Mouse (Mus musculus) adrenal gland (tissue): ENCODE data around the gene Gm10663.

Experiments used
- intact Hi-C: fragments of 180-260 bp; cut with DNase I; formaldehyde crosslinking; loops from one replicate; pipeline ENCODE4 v1.15.1; 2025
- long read RNA-seq, 2 experiments: library from polyadenylated mRNA; unstranded; transcript quantifications; one replicate each; pipeline ENCODE4 v2.0.0; 2020; ENCODE audit warnings: borderline replicate concordance in 1 of 2; ENCODE audit not compliant: insufficient replicate concordance in 1 of 2

The Gm10663 gene
- long read RNA-seq, experiment 1, result 0 reads
- long read RNA-seq, experiment 2, result 0 reads

DNA sequence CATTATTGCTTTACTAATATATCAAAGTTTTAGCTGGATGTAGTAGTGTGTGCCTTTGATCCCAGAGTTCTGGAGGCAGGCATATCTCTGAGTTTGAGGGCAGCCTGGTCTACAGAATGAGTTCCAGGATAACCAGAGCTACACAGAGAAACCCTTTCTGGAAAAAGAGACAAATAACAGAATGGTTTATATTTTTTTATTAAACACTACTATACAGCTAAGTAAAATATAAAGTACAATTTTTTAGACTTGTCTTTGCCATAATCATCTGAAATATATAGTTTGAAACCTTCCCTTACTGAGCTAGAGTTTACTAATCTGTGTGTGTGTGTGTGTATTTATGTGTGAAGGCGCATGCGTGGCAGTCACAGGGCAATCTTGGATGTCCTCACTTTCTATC is at the start of gene Gm10663:
TSS of gene Gm10663 (plus strand) at position 301 of the 400 bp plus-strand sequence.
- intact Hi-C loops, result no loop called here

DNA sequence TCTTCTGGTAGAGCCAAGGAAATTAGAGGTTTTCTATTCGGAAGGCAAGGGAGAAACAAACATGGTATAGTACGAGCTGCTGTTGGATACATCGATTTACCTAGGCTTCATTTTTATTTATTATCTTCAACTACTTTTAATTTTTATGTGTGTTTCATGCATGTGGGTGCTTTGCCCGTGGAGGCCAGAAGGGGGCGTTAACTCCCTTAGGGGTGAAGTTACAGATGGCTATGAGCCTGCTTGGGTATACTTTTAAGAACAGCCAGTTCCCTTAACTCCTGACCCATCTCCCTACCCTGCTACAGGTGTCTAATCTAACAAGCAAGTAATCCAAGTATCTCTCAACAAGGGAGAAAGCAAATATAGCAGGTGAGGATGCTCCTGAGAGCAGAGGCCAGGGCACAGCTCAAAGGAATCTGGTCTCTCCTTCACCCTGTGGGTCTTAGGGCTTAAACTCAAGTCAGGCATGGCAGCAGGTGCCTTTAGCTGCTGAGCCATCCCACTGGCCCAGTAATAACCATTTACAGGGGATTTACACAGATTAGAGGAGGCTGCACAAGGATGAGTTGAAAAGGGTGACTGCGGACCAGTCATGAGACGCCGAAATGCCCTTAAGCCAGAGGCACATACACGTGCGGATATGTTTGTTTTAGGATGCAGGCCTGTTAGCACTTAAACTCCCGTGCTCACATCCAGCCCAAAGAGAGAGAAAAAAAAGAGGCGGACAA is 45.7 kb upstream of the Gm10663 start:
- intact Hi-C loops, result no loop called here

DNA sequence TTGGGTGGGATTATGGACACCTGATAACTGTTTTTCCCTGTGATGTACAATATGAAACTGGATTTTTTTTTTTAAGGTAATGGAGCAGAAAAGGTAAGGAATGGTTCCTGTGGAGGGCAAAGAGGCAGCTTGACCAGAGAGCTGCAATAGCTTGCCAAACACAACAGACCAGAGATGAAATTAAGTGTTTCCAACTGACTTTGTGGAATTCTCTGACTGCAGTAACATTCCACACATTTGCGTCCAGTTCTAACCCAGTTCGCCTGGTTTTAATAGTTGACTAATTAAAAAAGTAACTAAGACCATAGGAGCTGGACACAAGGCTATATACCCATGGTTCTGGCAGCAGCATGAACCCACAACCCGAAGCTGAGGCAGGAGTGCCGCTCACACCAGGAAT is 45.1 kb upstream of the Gm10663 start:
- intact Hi-C loops, result no loop called here

DNA sequence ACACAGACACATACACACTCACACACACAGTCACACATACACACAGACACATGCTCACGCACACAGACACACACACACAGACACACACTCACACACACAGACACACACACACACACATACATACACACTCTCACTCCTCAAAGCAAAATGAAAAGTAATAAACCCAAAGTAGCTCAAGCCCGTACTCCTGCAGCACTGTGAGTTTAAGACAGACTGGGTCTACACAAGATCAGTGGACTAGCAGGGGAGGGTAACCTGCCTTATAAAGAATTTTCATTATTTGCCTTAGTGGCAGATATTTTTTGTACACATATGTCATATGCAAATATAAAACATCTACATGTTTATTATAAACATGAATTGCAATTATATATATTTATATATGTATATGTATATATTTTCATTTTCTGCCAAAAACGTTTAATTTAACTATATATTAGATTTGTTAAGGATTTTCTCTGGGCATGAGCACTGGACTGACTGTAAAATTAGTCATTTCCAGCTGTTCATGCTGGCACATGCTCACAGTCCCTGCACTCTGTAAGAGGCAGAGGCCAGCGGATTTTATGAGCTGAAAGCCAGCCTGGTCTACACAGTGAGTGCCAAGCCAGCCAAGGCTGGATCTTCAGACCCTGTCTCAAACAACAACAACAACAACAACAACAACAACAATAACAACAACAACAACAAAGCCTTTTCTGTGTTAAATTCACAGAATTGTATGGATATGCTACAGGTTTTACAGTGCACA is 43.9 kb upstream of the Gm10663 start:
- intact Hi-C loops, result no loop called here

DNA sequence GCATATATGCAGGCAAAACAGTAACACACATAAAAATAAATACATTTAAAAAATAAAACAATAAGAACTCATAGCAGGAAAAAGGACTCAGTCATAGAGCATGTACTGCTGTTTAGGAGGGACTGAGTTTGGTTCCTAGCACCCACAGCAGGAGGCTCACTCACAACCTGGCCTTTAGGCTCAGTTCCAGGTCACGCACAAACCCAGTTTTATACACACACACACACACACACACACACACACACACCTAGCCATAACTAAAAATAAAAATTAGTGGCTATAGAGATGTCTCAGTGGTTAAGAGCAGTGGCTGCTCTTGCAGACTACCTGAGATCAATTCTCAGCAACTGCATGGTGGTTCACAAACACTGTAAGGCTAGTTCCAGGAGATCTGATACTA is 42.7 kb upstream of the Gm10663 start:
- intact Hi-C loops, result no loop called here

DNA sequence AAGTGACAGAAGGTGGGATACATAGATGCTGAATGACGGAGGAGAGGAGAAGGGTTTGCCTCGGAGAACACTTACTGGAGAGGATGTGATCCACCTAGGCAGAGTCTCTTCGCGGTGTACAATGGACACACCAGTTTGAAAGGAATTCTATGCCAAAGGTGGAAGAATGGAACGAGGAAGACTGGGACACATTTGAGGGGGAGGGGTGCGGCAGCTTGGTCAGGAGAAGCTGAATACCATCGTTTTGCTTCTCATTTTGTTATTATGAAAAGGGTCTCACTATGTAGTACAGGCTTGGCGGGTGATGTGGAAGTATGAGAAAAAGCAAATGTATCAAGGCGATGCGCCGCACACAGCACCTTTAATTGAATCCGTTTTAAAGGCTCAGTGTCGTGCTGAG is 41.8 kb upstream of the Gm10663 start:
- intact Hi-C loops, result no loop called here

DNA sequence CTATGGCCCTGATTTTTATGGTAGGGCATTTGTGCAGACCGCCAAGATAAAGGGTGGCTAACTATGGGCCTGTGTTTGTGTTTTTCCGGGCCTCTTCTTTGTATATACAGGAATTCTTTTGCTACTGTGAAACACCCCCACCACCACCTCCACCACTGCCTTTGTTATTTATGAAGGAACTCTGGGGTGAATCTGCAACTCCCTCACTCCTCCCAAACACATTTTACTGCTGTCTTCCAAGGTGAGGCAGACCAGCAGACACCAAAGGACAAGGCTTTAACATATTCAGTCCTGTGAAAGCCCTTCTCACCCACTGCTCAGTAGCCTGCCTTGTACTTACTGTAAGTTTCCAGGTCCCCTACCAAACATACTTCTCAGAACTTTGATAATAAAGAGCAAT is 40.7 kb upstream of the Gm10663 start:
- intact Hi-C loops, result no loop called here

DNA sequence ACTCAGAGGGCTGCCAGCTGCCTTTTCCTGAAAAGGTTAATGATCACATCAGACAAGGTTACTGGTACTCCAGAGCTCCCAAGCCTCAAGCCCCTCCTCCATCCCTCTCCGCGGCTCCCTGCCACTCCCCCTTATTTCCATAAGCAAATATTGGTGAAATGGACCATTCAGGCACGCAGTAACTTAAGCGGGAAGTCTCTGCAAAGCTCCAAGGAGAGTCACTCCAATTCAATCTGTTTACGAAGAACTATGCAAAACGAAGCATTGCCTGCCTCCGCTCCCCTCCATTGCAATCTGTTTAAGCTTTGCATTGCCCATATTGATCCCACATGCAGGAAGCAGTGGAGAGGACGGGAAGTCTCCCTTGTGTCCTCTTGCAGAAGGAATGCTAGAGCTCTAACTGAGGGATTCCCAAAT is 37.7 kb upstream of the Gm10663 start, which contains the start of gene Apela:
TSS of gene Apela (minus strand) at position 220 of the 417 bp plus-strand sequence.
- intact Hi-C loops, result no loop called here

DNA sequence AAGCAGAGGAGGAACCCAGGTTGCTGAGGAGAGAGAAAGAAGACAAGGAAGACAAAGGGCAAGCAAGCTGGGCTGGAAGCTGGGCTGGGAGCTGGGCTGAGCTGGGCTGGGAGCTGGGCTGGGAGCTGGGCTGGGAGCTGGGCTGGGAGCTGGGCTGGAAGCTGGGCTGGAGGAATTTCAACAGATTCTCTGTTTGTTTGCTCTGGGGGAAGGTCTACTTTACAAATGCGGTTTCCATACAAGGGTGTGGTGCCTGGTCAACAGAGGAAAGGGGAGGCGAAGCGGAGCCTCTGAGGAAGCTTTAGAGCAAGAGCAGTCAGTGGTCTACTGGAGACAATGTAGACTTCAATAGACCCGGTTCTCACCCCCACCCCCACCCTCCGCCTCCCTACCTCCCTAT is 28.3 kb upstream of the Gm10663 start:
- intact Hi-C loops, result no loop called here

DNA sequence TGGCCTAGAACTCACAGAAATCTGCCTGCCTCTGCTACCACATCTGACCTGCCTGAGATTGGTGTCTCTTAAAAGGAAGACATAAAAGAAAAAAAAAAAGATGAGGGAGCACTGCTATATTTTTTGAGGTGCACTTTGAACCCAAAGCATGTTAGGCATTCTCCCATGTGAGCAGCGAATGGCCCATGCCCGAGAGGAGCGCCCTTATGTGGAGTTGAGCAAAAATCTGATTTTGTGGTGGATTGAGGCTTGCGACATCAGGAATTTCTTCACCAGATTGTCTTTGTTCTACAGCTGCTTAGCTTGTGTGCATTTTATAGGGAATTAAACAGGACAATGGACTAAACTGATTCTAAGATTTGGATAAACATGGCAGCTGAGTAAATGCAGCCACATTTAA is 27.6 kb upstream of the Gm10663 start:
- intact Hi-C loops, result no loop called here

DNA sequence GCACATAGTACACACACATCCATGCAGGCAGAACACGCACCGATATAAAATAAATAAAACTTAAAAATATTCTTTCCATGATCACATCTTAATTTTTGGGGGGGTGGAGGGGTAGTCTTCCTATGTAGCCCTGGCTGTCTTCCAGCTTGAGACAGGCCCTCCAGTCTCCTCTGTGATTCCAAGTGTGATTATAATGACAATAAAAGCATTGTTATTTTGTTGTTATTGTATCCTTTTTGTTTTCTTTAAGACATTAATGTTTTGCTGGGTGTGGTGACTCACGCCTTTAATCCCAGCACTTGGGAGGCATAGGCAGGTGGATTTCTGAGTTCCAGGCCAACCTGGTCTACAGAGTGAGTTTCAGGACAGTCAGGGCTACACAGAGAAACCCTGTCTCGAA is 27.0 kb upstream of the Gm10663 start:
- intact Hi-C loops, result no loop called here

DNA sequence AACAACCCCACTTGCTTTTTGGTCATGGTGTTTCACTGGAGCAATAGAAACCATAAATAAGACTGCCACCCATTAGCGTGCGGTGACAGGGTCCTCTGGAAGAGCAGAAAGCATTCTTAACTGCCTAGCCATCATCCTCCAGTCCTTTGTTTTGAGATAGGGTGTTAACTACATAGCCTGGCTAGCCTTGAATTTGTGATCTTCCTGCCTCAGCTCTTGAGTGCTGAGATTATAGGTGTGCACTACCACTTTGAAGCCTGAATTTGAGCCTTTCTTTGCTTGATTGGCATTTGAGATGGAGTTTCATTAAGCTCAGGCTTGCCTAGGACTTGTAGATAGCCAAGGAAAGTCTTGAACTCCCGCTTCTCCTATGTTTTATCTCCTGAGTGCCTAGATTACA is 21.3 kb upstream of the Gm10663 start:
- intact Hi-C loops, result no loop called here

DNA sequence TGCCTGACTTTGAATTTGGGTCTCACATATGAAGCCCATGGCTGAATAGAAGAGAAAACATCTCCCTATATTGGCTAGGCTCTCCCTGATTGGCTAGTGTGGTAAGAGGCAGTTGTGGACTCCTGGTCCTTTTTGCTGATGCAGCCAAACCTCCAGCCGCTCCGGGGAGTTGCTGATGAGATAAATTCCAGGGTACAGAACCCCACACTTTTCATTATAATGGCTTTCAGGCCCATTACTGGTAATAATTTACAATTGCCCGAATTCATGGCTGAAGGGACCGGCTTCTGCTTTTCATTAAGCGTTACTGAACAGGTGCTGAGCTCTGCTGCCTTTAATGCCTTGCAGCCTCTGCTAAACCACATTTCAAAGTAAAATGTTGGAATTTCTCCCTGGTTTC is 20.9 kb upstream of the Gm10663 start:
- intact Hi-C loops, result no loop called here

DNA sequence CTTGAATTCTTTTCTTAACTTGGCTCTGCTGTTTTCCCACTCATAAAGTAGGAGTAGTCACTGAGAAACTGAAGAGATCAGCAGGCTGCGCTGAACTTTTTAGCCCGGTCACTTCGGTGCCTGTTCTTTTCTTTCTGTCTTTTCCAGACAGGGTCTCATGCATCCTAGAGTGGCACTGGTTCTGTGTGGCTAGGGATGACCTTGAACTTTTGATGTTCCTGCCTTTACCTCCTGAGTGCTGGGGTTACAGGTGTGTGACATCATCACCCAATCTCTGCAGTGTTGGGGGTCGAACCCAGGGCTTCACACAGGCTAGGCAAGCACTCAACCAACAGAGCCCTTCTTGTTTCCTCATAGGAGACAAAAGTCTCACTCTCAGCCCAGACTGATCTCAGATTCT is 18.1 kb upstream of the Gm10663 start:
- intact Hi-C loops, result no loop called here

DNA sequence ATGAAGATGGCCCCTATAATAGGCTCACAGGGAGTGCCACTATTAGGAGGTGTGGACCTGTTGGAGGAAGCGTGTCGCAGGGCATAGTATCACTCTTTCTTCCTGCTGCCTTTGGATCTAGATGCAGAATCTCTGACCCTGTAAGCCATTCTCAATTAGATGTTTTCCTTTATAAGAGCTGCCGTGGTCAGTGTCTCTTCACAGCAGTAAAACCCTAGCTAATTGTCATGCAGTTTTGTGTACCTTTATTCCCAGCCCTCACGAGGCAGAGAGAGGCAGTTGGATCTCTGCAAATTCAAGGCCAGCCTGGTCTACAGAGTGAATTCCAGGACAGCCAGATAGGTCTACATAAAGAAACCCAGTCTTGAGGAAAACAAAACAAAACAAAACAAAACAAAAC is 12.6 kb upstream of the Gm10663 start:
- intact Hi-C loops, result no loop called here

DNA sequence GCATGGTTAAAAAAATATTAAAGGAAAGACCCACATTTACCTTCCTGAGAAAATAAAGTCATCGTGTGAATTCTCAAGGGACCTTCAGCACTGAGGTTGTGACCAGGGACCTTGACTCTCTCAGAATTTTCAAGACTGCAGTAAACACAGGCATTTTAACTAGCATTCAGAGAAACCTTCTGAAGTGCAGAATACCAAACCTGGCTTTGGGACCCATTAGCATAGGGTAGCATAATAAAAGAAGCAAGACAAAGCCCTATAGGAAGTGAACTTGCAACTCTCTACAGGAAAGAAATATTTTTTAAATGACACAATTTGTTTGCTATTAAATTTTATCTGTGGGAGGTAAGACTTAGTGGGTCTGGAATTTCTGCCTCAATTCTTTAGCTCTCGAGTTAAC is 10.8 kb upstream of the Gm10663 start:
- intact Hi-C loops, result no loop called here

DNA sequence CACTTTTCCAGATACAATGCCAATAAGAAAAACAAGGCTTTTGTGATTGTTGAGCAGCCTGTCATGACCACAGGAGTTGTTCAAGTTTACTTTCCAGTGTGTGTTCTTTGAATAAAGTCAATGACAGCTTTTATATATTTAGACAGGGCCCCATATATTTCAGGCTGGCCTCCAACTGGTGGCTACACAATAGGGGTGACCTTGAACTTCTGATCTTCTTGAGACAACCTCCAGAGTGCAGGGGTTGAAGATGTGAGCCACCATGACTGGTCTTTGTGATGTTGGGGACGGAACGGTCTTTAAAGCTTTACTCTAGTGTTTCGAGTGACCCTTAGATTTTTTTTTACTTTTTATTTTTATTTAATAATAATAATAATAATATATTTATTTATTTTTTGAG is 9.2 kb upstream of the Gm10663 start:
- intact Hi-C loops, result no loop called here

DNA sequence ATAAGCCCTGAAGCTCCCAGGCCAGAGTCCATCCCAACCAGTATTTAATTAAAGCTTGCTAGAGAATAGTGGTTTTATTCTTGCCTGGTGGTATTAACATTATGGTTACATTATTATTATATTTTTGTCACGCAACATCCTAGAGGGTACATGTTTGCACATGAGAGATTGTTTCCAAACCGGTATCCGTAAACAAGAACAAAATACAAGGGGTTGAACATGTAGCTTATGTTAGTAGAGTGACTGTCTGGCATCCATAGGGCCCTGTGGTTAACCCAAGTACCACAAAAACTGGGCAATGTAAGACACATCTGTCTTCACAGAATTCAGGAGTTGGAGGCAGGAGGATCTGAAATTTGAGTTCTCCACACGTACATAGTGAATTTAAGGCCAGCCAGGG is 7.8 kb upstream of the Gm10663 start:
- intact Hi-C loops, result no loop called here

DNA sequence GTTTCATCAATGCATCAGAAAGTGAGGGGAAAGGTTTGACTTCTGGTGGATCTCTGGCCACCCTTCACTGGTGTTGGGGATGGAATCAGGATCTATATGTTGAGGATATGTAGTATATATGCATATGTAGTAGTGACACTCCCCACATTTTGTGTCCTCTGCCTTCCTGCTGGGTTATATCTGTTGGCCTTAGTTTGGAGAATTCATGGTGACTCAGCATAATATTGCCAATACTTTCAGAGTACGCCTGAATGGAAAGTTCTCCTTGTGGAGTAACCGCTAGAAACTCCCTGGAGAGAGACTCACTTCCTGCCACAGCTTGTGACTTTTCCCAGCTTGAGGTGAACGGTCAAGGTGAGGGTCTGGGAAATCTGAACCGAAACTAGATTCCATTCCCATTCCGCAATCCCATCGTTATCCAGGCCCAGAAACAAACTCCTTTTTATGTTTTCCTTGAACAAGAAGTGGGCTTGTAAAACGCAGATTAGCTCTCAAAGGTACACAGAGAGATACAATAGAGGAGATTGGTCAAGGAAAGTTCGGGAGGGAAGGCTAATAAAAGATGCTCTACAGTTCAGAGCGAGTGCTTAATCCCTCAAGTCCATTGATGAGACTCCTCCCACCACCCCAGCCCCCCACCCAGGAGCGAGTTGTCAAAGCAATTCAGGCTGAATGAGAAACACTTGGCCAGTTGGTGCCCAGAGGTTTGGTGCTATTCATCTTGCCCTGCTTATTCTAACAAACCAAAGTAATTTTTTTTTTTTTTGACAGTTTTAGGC is 7.0 kb upstream of the Gm10663 start:
- intact Hi-C loops, result no loop called here

DNA sequence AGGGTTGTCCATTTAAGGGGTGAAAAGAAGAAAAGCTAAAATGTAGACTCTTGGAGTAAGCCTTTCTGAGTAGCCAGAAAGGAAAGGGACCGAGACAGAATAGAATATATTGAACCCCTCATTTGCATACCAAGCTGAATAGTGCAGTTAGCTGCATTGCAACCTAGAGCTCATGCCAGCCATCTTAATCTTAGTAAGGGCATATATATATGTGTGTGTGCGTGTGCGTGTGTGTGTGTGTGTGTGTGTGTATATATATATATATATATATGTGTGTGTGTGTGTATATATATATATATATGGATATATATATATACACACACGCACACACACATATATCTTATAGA is 6.4 kb upstream of the Gm10663 start:
- intact Hi-C loops, result no loop called here

DNA sequence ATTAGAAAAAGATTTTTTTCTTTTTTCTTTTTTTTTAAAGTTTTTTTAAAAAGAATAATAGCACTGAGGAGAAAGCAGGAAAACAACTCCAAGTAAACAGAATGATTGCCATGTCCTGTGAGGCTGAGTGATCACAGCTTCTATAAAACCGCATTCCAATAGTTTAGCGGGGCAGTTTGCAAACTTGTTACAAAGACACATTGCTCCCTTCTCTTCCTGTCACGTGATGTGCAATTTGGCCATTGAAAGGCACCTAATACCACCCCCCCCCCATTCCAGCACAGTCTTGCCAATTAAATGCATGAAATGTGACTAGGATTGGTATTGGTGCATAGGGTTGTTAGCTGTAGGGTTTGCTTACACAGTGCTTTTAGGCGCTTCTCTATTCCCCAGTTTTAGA is 3.8 kb upstream of the Gm10663 start:
- intact Hi-C loops, result no loop called here

DNA sequence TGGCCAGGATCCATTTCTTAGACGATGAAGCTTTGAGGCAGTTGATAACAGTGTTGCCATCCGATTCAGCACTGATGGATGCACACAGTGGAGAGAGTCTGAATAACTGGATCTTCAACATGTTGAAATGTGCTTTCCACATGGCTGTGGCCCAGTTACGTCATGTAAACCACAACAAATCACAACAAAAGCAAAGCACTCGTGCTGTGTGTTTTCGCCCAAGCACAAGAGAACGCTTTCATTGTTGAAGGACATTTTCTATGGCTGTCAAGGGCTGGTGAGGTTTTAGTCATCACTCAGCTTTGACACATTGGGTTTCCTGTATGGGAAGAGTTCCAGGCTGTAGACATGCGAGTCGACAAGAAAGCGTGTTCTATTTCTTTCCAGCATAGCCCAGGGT is 5.9 kb downstream of the Gm10663 start:
- intact Hi-C loops, result no loop called here
